Mouse (Mus musculus) T-helper 1 cell (primary cell): ENCODE data around the gene Slc16a1.
"Not testable (repeated sequence)": the region's sequence is repeated elsewhere in the genome, so short reads cannot be mapped to it uniquely, and the experiment has no call there.

Experiments
- in situ Hi-C: fragments of 300-600 bp; cut with MboI, MseI; formaldehyde crosslinking; loops from one replicate; pipeline ENCODE4 v1.15.1; 2025; ENCODE audit warnings: high pct_unique_total_duplicates

Gene Slc16a1

DNA sequence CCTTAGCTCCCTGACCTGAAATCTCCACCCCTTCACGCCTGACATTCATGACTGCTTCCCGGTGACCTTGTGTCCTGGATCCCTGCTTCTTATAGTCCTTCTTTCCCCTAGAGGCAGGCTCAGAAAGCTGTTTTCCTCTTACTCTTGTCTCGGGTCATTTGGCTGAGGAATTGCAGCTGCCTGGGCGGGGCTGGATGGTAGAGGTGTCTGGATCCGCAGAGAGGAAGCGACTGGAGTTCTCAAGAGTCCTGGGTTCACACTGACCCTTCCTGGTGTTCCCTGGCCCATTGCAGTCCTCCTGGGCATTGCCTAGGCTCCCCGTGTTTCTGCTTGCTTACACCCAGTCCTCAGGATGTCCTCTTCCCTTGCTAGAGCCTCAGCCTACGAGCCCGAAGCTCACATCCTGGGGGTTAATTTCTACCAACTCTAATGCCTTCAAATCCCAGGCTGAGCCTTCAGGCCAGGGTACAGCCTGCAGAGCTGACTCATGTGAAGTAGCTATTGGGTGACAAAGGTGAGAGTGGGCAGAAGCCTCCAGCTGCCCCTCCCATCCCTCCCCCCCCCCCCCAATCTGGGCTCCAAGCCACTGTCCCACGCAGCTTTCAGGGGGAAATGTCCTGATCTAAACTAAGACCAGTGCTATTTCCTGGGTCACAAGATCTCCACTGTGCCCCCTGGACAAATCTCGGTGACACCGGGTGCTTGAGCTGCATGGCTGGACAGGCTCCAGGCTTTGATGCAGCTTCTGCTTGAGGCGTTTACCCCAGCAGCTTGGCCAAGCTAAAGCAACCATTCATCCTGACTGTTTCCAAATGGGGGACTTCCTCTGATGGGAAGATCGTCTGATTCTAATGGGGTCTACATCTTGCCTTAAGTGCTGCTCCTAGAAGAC is 36.1 kb downstream of the Slc16a1 start:
- in situ Hi-C loops, result no loop called here

GRCm38 (mm10) chr3:104675258-104675851 is 36.9 kb downstream of the Slc16a1 start:
- in situ Hi-C loops, result no loop called here

- in situ Hi-C loops, result no loop called here
Observed at GRCm38 (mm10) chr3:104677781-104678180, 39.3 kb downstream of the Slc16a1 start.

GRCm38 (mm10) chr3:104678826-104679225 is 40.4 kb downstream of the Slc16a1 start:
- in situ Hi-C loops, result no loop called here

- in situ Hi-C loops, result loop anchor here (5.0 kb wide), 1 partner anchor 171 kb away; the partner anchor contains the start of gene Lrig2
Observed at GRCm38 (mm10) chr3:104682671-104683504, 44.4 kb downstream of the Slc16a1 start.

GRCm38 (mm10) chr3:104700751-104701335 is 62.4 kb downstream of the Slc16a1 start:
- in situ Hi-C loops, result no loop called here

DNA sequence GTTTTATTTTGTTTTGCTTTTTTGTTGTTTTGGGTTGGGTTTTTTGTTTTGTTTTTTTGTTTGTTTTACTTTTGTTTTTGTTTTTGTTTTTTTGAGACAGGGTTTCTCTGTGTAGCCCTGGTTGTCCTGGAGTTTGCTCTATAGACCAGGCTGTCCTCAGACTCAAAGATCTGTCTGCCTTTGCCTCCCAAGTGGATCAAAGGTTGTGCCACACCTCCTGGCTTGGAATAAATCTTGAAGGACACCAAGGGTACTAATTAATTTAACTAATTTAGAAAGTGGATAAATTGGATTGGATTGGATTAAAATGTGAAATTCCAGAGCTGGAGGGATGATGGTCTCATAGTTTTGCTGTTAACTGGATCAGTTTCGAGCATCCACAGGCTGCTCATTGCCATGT is 63.3 kb downstream of the Slc16a1 start:
- in situ Hi-C loops, result no loop called here

- in situ Hi-C loops, result no loop called here
Observed at GRCm38 (mm10) chr3:104703941-104704340, 65.5 kb downstream of the Slc16a1 start.

DNA sequence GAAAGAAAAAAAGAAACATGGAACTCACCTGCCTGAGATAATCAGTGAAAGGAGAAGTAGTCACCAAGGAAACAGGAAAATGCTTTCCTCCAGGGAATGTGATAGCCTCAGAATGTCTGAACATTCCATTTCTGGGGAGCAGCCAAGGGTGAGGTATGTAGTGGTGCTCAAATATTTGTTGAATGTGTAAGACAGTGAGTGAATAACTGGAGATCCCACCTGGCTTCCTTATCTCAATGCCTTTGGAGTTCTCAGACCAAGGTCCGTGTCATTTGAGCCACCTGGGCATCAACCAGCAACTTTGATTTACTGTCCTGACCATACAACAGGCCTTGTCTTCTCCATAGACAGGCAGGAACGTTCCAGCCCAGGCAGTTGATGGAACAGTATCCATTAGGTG is 68.0 kb downstream of the Slc16a1 start:
- in situ Hi-C loops, result no loop called here

GRCm38 (mm10) chr3:104706951-104707771 is 68.7 kb downstream of the Slc16a1 start:
- in situ Hi-C loops, result not testable (repeated sequence)

DNA sequence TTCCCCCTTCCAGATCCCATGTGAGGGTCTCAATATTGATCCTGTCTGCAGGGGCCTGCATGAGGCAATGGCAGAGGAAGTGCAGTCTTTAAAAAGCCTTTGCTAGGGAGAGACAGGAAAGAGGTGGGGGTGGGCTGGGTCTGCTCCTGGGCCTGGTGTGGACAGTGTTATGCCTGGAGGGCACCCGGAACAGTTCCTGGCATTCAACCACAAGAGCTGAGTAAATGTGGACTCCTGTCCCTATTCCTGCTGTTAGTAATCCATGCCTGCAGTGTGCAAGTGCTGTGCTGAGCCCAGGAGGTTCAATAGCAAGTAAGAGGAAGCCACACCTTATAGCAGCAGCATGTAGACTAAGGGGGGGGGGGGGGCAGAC is 69.3 kb downstream of the Slc16a1 start:
- in situ Hi-C loops, result not testable (repeated sequence)
